ENCODE assay signal across 10 mouse cellular contexts in the genomic region with DNA sequence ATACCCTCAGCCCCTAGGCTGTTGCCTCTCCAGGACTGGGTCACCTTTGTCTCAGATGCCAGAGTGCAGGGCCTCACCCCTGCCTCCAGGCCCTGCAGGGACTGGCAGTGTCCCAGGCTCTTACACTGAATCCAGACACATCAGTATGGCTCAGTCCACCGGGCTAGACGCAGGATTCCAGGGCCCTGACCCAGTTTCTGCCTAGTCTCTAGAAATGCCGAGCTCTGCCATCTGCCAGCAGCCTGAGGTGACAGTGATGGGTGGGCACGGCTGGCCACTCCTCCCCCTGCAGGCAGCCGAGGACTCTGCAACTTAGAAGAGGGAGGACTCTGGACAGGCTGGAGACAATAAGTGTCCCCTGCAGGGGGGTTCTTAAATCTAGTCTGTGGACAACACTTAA. TPM values are rescaled to one million over a fixed set of nuclear protein-coding genes. Genes with fewer than 3 reads are reported as not detected.
DNase-seq lines count a peak whose midpoint lies in the region; ATAC-seq lines count a peak whose summit lies in the region.
"Had no signal": no experiment of that assay in that cellular context is flagged by ENCODE, and none has a peak within 500 bp of the region (broad histone marks: within the 10 kb centered on the region; RNA-seq: fewer than 3 reads in every experiment).

No protein-coding gene starts in this region.

- 16% methylated on average over 5 of the region's 5 CpGs for WGBS in kidney, embryonic 15.5 days
- 18% methylated on average over 5 of the region's 5 CpGs for WGBS in intestine, embryonic 15.5 days
- WGBS in neural tube, embryonic 11.5 days = 9% methylated on average over 5 of the region's 5 CpGs

- no peaks in the 10 kb centered on the region for H3K4me1 ChIP-seq in kidney, embryonic 15.5 days
- H3K4me1 ChIP-seq in intestine, embryonic 15.5 days (replicated peaks) = no peaks in the 10 kb centered on the region
- no peaks in the 10 kb centered on the region for H3K4me1 ChIP-seq in neural tube, embryonic 11.5 days (ENCODE audit: control insufficient read depth, insufficient read depth, low read length)
- H3K4me1 ChIP-seq: embryonic facial prominence, embryonic 13.5 days; megakaryocyte, embryonic 14.5 days had no signal

- H3K36me3 ChIP-seq in kidney, embryonic 15.5 days = no peaks in the 10 kb centered on the region
- H3K36me3 ChIP-seq in intestine, embryonic 15.5 days = no peaks in the 10 kb centered on the region
- no peaks in the 10 kb centered on the region for H3K36me3 ChIP-seq in neural tube, embryonic 11.5 days (ENCODE audit: control insufficient read depth, insufficient read depth, low read length)
- H3K36me3 ChIP-seq: embryonic facial prominence, embryonic 13.5 days had no signal

- peaks cover 4% of the 10 kb centered on the region; the same call in 1 of the 2 replicates for H3K27me3 ChIP-seq in kidney, embryonic 15.5 days
- H3K27me3 ChIP-seq in intestine, embryonic 15.5 days (replicated peaks) = no peaks in the 10 kb centered on the region
- no peaks in the 10 kb centered on the region for H3K27me3 ChIP-seq in neural tube, embryonic 11.5 days (ENCODE audit: control insufficient read depth, insufficient read depth, low read length)
- H3K27me3 ChIP-seq: embryonic facial prominence, embryonic 13.5 days had no signal

- H3K9me3 ChIP-seq in kidney, embryonic 15.5 days (replicated peaks) = no peaks in the 10 kb centered on the region
- H3K9me3 ChIP-seq in intestine, embryonic 15.5 days = no peaks in the 10 kb centered on the region
- H3K9me3 ChIP-seq in neural tube, embryonic 11.5 days (ENCODE audit: control insufficient read depth, low read length) = no peaks in the 10 kb centered on the region
- H3K9me3 ChIP-seq: embryonic facial prominence, embryonic 13.5 days had no signal

- no peak overlapping the region for H3K4me3 ChIP-seq in kidney, embryonic 15.5 days (replicated peaks)
- H3K4me3 ChIP-seq in intestine, embryonic 15.5 days (replicated peaks) = 0 out of 2 replicates have a peak overlapping the region, but pooled peaks have one; percentile 7
- no peak overlapping the region for H3K4me3 ChIP-seq in neural tube, embryonic 11.5 days (ENCODE audit: low read depth, low read length)
- H3K4me3 ChIP-seq: embryonic facial prominence, embryonic 13.5 days; megakaryocyte, embryonic 14.5 days had no signal

- no peak overlapping the region for H3K4me2 ChIP-seq in kidney, embryonic 15.5 days
- H3K4me2 ChIP-seq in intestine, embryonic 15.5 days (replicated peaks) = peak overlapping the region; percentile 38
- no peak overlapping the region for H3K4me2 ChIP-seq in neural tube, embryonic 11.5 days (ENCODE audit: low read depth)
- H3K4me2 ChIP-seq: embryonic facial prominence, embryonic 13.5 days had no signal

- ATAC-seq in kidney, embryonic 15.5 days (replicated peaks; ENCODE audit: low FRiP score) = no peak
- peak; percentile 29; the same call in 1 of the 2 replicates for ATAC-seq in intestine, embryonic 15.5 days
- ATAC-seq in neural tube, embryonic 11.5 days (ENCODE audit: insufficient read depth, low FRiP score, low TSS enrichment) = peak; percentile 81
- ATAC-seq in erythroid progenitor cell, adult 5-6 weeks (replicated peaks; ENCODE audit: low FRiP score, poor library complexity, severe bottlenecking) = no peak

- DNase-seq in kidney, postnatal 10 days = peak; percentile 36
- peak; percentile 50 to 55 for DNase-seq in adrenal gland, adult 18-20 months (ENCODE audit: low spot score in 2 of 2)
- DNase-seq in embryo, embryonic 10.5 days (ENCODE audit: low spot score) = peak; percentile 56
- peak; percentile 80 to 89 for DNase-seq in heart, adult 18-20 months
- DNase-seq in neural tube, embryonic 11.5 days (ENCODE audit: low spot score) = peak; percentile 68

- no peak overlapping the region for H3K27ac ChIP-seq in kidney, embryonic 15.5 days
- no peak overlapping the region for H3K27ac ChIP-seq in intestine, embryonic 15.5 days
- no peak overlapping the region for H3K27ac ChIP-seq in neural tube, embryonic 11.5 days (ENCODE audit: low read depth, low read length)
- H3K27ac ChIP-seq: embryonic facial prominence, embryonic 13.5 days had no signal

- H3K9ac ChIP-seq in kidney, embryonic 15.5 days = no peak overlapping the region
- no peak overlapping the region for H3K9ac ChIP-seq in intestine, embryonic 15.5 days
- no peak overlapping the region for H3K9ac ChIP-seq in neural tube, embryonic 11.5 days (ENCODE audit: low read length)
- H3K9ac ChIP-seq: embryonic facial prominence, embryonic 13.5 days had no signal

RNA-seq across cellular contexts. Expression of gene Asb2, which starts 2.3 kb away (rescaled TPM):
- 3.2 and 5.2 TPM in 2 replicates for polyA plus RNA-seq in kidney, embryonic 15.5 days (2015; fragmentation: Nextera tagmentation; extraction: Ambion mirVana)
- 1 to 10 TPM in 1 of 2 experiments, under 1 TPM in 1; 0.66 to 1.4 TPM for total RNA-seq in adrenal gland, adult 18-20 months (2021)
- total RNA-seq in heart, adult 18-20 months (2021) = 100 to 1,000 TPM; 561 to 602 TPM
- polyA plus RNA-seq in intestine, embryonic 15.5 days (2015; fragmentation: Nextera tagmentation; extraction: Ambion mirVana) = 16.5 and 17.9 TPM in 2 replicates
- polyA plus RNA-seq in neural tube, embryonic 11.5 days (2014; fragmentation: Nextera tagmentation; extraction: Ambion mirVana) = 2.9 and 3.4 TPM in 2 replicates
- 1.7 and 2.9 TPM in 2 replicates for total RNA-seq in erythroid progenitor cell, adult 5-6 weeks (2015; ENCODE audit: low replicate concordance)
- 0.64 and 4.6 TPM in 2 replicates for total RNA-seq in erythroid progenitor cell, adult 5-6 weeks (2017; ENCODE audit: low replicate concordance)

RNA-seq across cellular contexts. Expression of gene Otub2, which starts 34.9 kb away (rescaled TPM):
- polyA plus RNA-seq in kidney, embryonic 15.5 days (2015; fragmentation: Nextera tagmentation; extraction: Ambion mirVana) = 7.5 and 7.6 TPM in 2 replicates
- 1 to 10 TPM; 2.5 to 3.3 TPM for total RNA-seq in adrenal gland, adult 18-20 months (2021)
- total RNA-seq in heart, adult 18-20 months (2021) = 1 to 10 TPM; 3.4 to 3.9 TPM
- 5.6 and 6.6 TPM in 2 replicates for polyA plus RNA-seq in intestine, embryonic 15.5 days (2015; fragmentation: Nextera tagmentation; extraction: Ambion mirVana)
- 19.2 and 20.3 TPM in 2 replicates for polyA plus RNA-seq in neural tube, embryonic 11.5 days (2014; fragmentation: Nextera tagmentation; extraction: Ambion mirVana)
- total RNA-seq in erythroid progenitor cell, adult 5-6 weeks (2015; ENCODE audit: low replicate concordance) = 28.1 and 45.4 TPM in 2 replicates
- total RNA-seq in erythroid progenitor cell, adult 5-6 weeks (2017; ENCODE audit: low replicate concordance) = 18.9 and 25.4 TPM in 2 replicates

RNA-seq across cellular contexts. Expression of gene Fam181a, which starts 42.8 kb away (rescaled TPM):
- polyA plus RNA-seq in kidney, embryonic 15.5 days (2015; fragmentation: Nextera tagmentation; extraction: Ambion mirVana) = not detected in 2 replicates
- not detected for total RNA-seq in adrenal gland, adult 18-20 months (2021)
- not detected for total RNA-seq in heart, adult 18-20 months (2021)
- 0.13 TPM in 1 of 2 replicates, not detected in the other for polyA plus RNA-seq in intestine, embryonic 15.5 days (2015; fragmentation: Nextera tagmentation; extraction: Ambion mirVana)
- 23.7 and 24.2 TPM in 2 replicates for polyA plus RNA-seq in neural tube, embryonic 11.5 days (2014; fragmentation: Nextera tagmentation; extraction: Ambion mirVana)
- total RNA-seq in erythroid progenitor cell, adult 5-6 weeks (2015; ENCODE audit: low replicate concordance) = not detected in 2 replicates
- not detected in 2 replicates for total RNA-seq in erythroid progenitor cell, adult 5-6 weeks (2017; ENCODE audit: low replicate concordance)

RNA-seq across cellular contexts. Expression of gene 9330161L09Rik, which starts 54.1 kb away (rescaled TPM):
- polyA plus RNA-seq in kidney, embryonic 15.5 days (2015; fragmentation: Nextera tagmentation; extraction: Ambion mirVana) = 0.21 and 0.33 TPM in 2 replicates
- total RNA-seq in adrenal gland, adult 18-20 months (2021) = 1 to 10 TPM; 1.7 to 2.1 TPM
- 1 to 10 TPM; 1.2 to 1.6 TPM for total RNA-seq in heart, adult 18-20 months (2021)
- polyA plus RNA-seq in intestine, embryonic 15.5 days (2015; fragmentation: Nextera tagmentation; extraction: Ambion mirVana) = 0.16 and 0.48 TPM in 2 replicates
- 1.2 and 1.3 TPM in 2 replicates for polyA plus RNA-seq in neural tube, embryonic 11.5 days (2014; fragmentation: Nextera tagmentation; extraction: Ambion mirVana)
- 3.8 TPM in 1 of 2 replicates, not detected in the other for total RNA-seq in erythroid progenitor cell, adult 5-6 weeks (2015; ENCODE audit: low replicate concordance)
- 3.4 TPM in 1 of 2 replicates, not detected in the other for total RNA-seq in erythroid progenitor cell, adult 5-6 weeks (2017; ENCODE audit: low replicate concordance)

Comparison
In these comparisons a context has a peak if more than half of its experiments do, and no peak if none do; other contexts are left out.
1. ATAC-seq: peak in intestine, embryonic 15.5 days (single experiment) and neural tube, embryonic 11.5 days (single experiment); none in kidney, embryonic 15.5 days (single experiment) and erythroid progenitor cell, adult 5-6 weeks (single experiment).
2. RNA of gene Asb2, which starts 2.3 kb away (total RNA-seq): 561 to 602 TPM in heart, adult 18-20 months; 0.64 to 4.6 TPM in erythroid progenitor cell, adult 5-6 weeks and 0.66 to 1.4 TPM in adrenal gland, adult 18-20 months; every median in the first group is over 100 times any median in the second.
3. RNA of gene Otub2, which starts 34.9 kb away (total RNA-seq): 18.9 to 45.4 TPM in erythroid progenitor cell, adult 5-6 weeks; 3.4 to 3.9 TPM in heart, adult 18-20 months and 2.5 to 3.3 TPM in adrenal gland, adult 18-20 months; every median in the first group is over 4 times any median in the second.
4. Peak in every context shown above with its lines, with median percentiles within 50 percentile points of each other: DNase-seq.